Mouse (Mus musculus) bone marrow, adult 2 months (tissue): Measurements from ENCODE around the gene Pla2g15.
A peak's percentile ranks its signal among the peaks of the same experiment; 100 is the strongest.

Experiments used
- CTCF ChIP-seq: fragments of 200-500 bp; IDR thresholded peaks from 2 replicates; pipeline ENCODE4 v1.5.1; 2011; ENCODE audit warnings: low read length, control low read depth; ENCODE audit not compliant: control insufficient read depth, insufficient read depth
- POLR2A ChIP-seq: fragments of 200-500 bp; IDR thresholded peaks from 2 replicates; pipeline ENCODE4 v1.6.1; 2011; ENCODE audit warnings: low read depth, mild to moderate bottlenecking, control low read depth, low read length, borderline replicate concordance; ENCODE audit not compliant: control insufficient read depth

DNA sequence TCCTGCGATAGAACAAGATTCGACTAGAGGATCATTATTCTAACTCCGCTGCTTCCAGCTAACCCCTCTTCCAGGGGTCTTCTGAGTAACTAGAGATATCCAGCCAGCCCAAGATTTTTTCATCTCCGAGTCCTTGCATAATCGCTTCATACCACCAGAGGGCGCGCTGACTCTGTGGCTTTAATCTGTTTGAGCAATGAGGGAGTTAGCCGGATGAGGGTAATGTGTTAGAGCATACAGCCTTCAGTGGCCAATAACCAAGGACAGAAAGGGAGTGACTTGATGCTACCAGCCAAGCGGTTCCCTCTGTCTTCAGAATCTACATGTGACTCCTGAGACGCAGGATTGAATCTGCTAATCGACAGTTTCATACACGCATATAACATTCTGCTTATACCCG lies 9.4 kb upstream of the Pla2g15 start:
- TF ChIP-seq POLR2A (no peak), CTCF (peak; percentile 85)
